Mouse (Mus musculus) liver, embryonic 16.5 days (tissue): ENCODE results near the gene Bcl7c. TPM values are rescaled to one million over a fixed set of nuclear protein-coding genes. Genes with fewer than 3 reads are reported as not detected.
"Not testable (repeated sequence)": the region's sequence is repeated elsewhere in the genome, so short reads cannot be mapped to it uniquely, and the experiment has no call there.

Experiments
- ATAC-seq: fragments of 200-750 bp; cut with Nextera tagmentation; 2 replicates; pipeline ENCODE4 v1.8.0; 2017; ENCODE audit warnings: low read depth, mild to moderate bottlenecking, moderate number of reproducible peaks, moderate library complexity
- H3K27ac ChIP-seq: fragments of 300-500 bp; sonication (generic); 2 replicates; pipeline ENCODE4 v1.5.1; 2014; ENCODE audit warnings: mild to moderate bottlenecking, low read length
- H3K27me3 ChIP-seq: fragments of 300-500 bp; sonication (generic); 2 replicates; pipeline ENCODE4 v1.6.1; 2014; ENCODE audit warnings: low read depth, low read length, mixed read lengths; ENCODE audit not compliant: control insufficient read depth, insufficient read depth
- H3K36me3 ChIP-seq: fragments of 300-500 bp; sonication (generic); 2 replicates; pipeline ENCODE4 v1.6.1; 2014; ENCODE audit warnings: mild to moderate bottlenecking; ENCODE audit not compliant: control insufficient read depth, insufficient read depth
- H3K4me1 ChIP-seq: fragments of 300-500 bp; sonication (generic); 2 replicates; pipeline ENCODE4 v1.6.1; 2014; ENCODE audit warnings: low read depth, low read length, mixed read lengths; ENCODE audit not compliant: control insufficient read depth
- H3K4me2 ChIP-seq: fragments of 300-500 bp; sonication (generic); 2 replicates; pipeline ENCODE4 v1.6.1; 2014; ENCODE audit warnings: low read depth, low read length, mixed read lengths
- H3K4me3 ChIP-seq: fragments of 300-500 bp; sonication (generic); 2 replicates; pipeline ENCODE4 v1.5.1; 2014; ENCODE audit warnings: low read depth, mild to moderate bottlenecking, low read length
- H3K9ac ChIP-seq: fragments of 300-500 bp; sonication (generic); 2 replicates; pipeline ENCODE4 v1.6.1; 2014; ENCODE audit warnings: low read depth, low read length
- H3K9me3 ChIP-seq: fragments of 300-500 bp; sonication (generic); replicated peaks from 2 replicates; pipeline ENCODE4 v1.6.1; 2016; ENCODE audit warnings: low read length; ENCODE audit not compliant: control insufficient read depth
- WGBS: fragments of 180-500 bp; shearing (Covaris S2); extraction: QIAGEN DNeasy Blood & Tissue Kit; methylation state at CpG from one replicate; pipeline ENCODE4 v1.1.7; 2014; ENCODE audit not compliant: insufficient replicate concordance; 5-methylcytosine and 5-hydroxymethylcytosine counted together
- polyA plus RNA-seq: library from polyadenylated mRNA; unstranded; fragments of >200 nt; fragmentation: Nextera tagmentation; extraction: Ambion mirVana; gene quantifications from 2 replicates; pipeline ENCODE4 v1.2.1, GENCODE M21; 2015

The Bcl7c gene
- polyA plus RNA-seq, 1 experiment from 2014 or later, result 16.8 TPM

DNA sequence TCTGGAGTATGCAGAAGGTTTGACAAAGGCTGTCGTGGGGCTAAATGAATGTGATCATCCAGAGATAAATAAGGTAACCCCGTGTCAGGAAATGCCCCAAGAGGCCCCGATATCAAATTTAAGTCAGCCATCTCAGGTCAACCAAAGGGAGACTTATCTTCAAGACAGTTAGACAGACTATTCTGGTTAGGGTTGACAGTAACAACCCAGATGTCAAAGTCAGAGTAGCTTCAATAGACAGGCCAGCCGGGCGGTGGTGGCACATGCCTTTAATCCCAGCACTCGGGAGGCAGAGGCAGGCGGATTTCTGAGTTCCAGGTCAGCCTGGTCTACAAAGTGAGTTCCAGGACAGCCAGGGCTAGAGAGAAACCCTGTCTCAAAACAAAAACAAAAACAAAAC lies 15.0 kb downstream of the Bcl7c start:
- 44% methylated on average over 7 of the region's 7 CpGs for WGBS
- H3K4me3 ChIP-seq, H3K36me3 ChIP-seq, H3K9me3 ChIP-seq, H3K4me2 ChIP-seq, ATAC-seq, H3K9ac ChIP-seq, H3K27ac ChIP-seq, H3K4me1 ChIP-seq, H3K27me3 ChIP-seq: not testable (repeated sequence)

GRCm38 (mm10) chr7:127693290-127693689 lies 15.4 kb downstream of the Bcl7c start:
- no peaks in the 10 kb centered on the region for H3K36me3 ChIP-seq
- no peak overlapping the region for H3K4me2 ChIP-seq
- H3K9ac ChIP-seq, result no peak overlapping the region
- H3K4me1 ChIP-seq, result peaks cover 5% of the 10 kb centered on the region; the same call in 1 of the 2 replicates
- ATAC-seq, result no peak
- H3K4me3 ChIP-seq, result no peak overlapping the region
- WGBS, result 82% methylated on average over 8 of the region's 8 CpGs
- H3K27ac ChIP-seq, result no peak overlapping the region
- no peaks in the 10 kb centered on the region for H3K27me3 ChIP-seq
- no peaks in the 10 kb centered on the region for H3K9me3 ChIP-seq

- Histone ChIP-seq H3K4me1 (peaks cover 5% of the 10 kb centered on the region; the same call in 1 of the 2 replicates), H3K9ac (peak overlapping the region; percentile 2; the same call in 1 of the 2 replicates), H3K36me3 (no peaks in the 10 kb centered on the region), H3K27me3 (no peaks in the 10 kb centered on the region), H3K9me3 (no peaks in the 10 kb centered on the region), H3K27ac (no peak overlapping the region), H3K4me3 (peak overlapping the region; percentile 27), H3K4me2 (peak overlapping the region; percentile 49)
- WGBS, result 38% methylated on average over 15 of the region's 15 CpGs
- peak; percentile 58 for ATAC-seq
Measured at GRCm38 (mm10) chr7:127691221-127691989, 17.3 kb downstream of the Bcl7c start.

DNA sequence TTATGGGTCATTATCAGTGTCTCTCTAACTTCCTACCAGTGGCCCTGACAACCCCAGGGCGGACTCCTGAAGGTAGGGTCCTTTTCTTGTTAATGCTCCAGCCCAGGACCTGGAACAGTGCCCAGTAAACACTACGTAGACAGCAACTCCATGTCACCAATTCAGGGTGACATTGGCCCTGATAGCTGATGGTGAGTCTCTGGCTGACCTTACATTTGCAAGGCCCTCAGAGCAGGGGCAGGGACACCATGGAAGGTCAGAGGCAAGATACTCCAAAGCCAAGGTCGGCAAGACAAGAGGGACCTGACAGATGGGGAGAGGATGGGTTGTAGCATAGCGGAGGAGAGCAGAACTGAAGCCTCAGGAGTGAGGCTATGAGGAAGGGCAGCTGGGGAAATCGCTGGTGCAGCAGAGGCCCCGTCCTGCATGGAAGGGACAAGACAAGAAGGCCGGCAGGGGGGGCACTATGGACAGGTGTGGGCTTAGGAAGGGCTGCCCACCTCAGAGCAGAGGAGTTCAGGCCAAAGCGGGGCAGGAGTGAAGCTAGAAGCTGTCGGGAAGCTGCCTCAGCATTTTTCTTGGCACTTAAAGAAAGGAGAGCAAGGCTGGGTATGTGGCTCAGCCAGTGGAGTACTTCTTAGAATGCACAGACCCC lies 19.0 kb downstream of the Bcl7c start:
- no peak overlapping the region for H3K27ac ChIP-seq
- peaks cover 5% of the 10 kb centered on the region; the same call in 1 of the 2 replicates for H3K4me1 ChIP-seq
- H3K27me3 ChIP-seq, result no peaks in the 10 kb centered on the region
- no peak overlapping the region for H3K4me2 ChIP-seq
- H3K9me3 ChIP-seq, result no peaks in the 10 kb centered on the region
- 67% methylated on average over 9 of the region's 9 CpGs for WGBS
- no peaks in the 10 kb centered on the region for H3K36me3 ChIP-seq
- H3K9ac ChIP-seq, result no peak overlapping the region
- no peak overlapping the region for H3K4me3 ChIP-seq
- ATAC-seq, result no peak

DNA sequence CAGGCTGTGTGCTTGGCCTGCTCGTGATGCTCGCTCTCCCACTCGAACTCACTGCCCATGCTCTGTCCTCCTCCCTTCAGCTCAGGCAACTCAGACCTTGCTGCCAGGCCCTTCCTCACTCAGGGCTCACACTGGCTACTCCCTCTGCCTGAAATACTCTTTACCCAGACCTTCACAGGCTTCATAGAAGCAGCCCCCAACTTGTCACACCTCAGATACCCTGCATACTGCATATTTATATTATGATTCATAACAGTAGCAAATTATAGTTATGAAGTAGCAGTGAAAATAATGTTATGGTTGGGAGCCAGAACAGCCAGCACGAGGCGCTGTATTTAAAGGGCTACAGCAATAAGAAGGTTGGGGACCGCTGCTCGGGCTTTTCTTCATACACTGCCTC lies 19.8 kb downstream of the Bcl7c start:
- Histone ChIP-seq H3K27me3 (no peaks in the 10 kb centered on the region), H3K27ac (no peak overlapping the region), H3K9ac (no peak overlapping the region), H3K4me1 (peaks cover 5% of the 10 kb centered on the region; the same call in 1 of the 2 replicates), H3K4me2 (no peak overlapping the region), H3K4me3 (no peak overlapping the region), H3K36me3 (no peaks in the 10 kb centered on the region), H3K9me3 (no peaks in the 10 kb centered on the region)
- WGBS, result 75% methylated on average over 7 of the region's 7 CpGs
- ATAC-seq, result no peak

- 0 out of 2 replicates have a peak, but pooled peaks have one; percentile 37 for ATAC-seq
- H3K36me3 ChIP-seq, result no peaks in the 10 kb centered on the region
- no peak overlapping the region for H3K4me3 ChIP-seq
- H3K9me3 ChIP-seq, result no peaks in the 10 kb centered on the region
- no peak overlapping the region for H3K9ac ChIP-seq
- H3K4me1 ChIP-seq, result peaks cover 13% of the 10 kb centered on the region
- H3K4me2 ChIP-seq, result no peak overlapping the region
- no peaks in the 10 kb centered on the region for H3K27me3 ChIP-seq
- H3K27ac ChIP-seq, result no peak overlapping the region
- 66% methylated on average over 11 of the region's 11 CpGs for WGBS
Measured at GRCm38 (mm10) chr7:127686740-127687449, 21.8 kb downstream of the Bcl7c start.

- Histone ChIP-seq H3K27me3 (no peaks in the 10 kb centered on the region), H3K36me3 (no peaks in the 10 kb centered on the region), H3K4me3 (no peak overlapping the region), H3K9me3 (no peaks in the 10 kb centered on the region), H3K27ac (no peak overlapping the region), H3K4me1 (peaks cover 11% of the 10 kb centered on the region), H3K9ac (no peak overlapping the region), H3K4me2 (no peak overlapping the region)
- WGBS, result 79% methylated on average over 14 of the region's 14 CpGs
- no peak for ATAC-seq
Measured at GRCm38 (mm10) chr7:127685304-127686018, 23.3 kb downstream of the Bcl7c start.

- WGBS, result 46% methylated on average over 8 of the region's 8 CpGs
- no peaks in the 10 kb centered on the region for H3K36me3 ChIP-seq
- no peaks in the 10 kb centered on the region for H3K27me3 ChIP-seq
- no peak for ATAC-seq
- no peaks in the 10 kb centered on the region for H3K9me3 ChIP-seq
- H3K27ac ChIP-seq, result no peak overlapping the region
- no peak overlapping the region for H3K9ac ChIP-seq
- H3K4me3 ChIP-seq, result no peak overlapping the region
- H3K4me2 ChIP-seq, result no peak overlapping the region
- H3K4me1 ChIP-seq, result peaks cover 11% of the 10 kb centered on the region
Measured at GRCm38 (mm10) chr7:127681888-127682553, 26.7 kb downstream of the Bcl7c start.
